Mouse (Mus musculus): ENCODE measurements at regions not wholly inside any gene's neighbourhood (a gene's known extent, or its start where the extent isn't known, plus 50 kb on each side); places are given as distances from the start of the nearest gene placed in this dataset.
A peak's percentile ranks its signal among the peaks of the same experiment; 100 is the strongest.

DNA sequence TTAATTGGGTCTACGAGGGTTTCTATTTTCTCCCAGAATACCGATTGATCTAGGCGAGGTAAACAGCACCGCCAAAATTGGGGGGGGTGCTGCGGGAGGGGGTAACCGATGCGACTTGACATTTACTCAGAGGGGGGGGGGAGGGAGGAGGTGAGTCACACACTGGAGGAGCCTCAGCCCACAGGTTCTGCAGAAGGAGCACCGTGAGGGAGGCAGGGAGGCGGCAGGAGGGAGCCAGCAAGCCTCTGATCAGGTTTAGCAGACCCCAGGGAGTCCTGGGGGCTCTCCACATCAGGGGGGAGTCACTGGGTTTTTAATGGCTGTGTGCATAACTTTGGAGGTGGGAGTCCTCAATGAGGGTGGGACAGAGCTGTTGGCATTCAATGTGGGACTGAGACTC lies 51.3 kb upstream of the Ier5l start:
- DNase-seq, result no peak

DNA sequence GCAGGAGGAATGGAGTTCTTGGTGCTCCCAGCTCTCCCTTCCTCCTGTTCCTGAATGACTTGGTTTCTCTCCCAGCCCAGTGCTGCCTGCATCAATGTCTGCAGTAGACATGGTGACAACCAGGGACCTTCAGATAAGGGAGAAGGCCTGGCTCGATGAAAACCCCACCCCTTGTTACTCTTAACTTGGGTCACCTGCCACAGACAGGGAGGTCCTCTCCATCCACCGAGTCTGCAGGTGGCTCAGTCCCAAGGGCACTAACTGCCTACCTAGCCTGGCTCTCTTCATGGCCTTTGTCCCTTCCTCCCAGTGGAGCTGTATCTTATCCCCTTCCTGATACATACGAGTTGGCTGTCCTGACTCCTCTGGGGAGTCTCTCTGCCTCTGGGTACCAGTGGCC lies 51.8 kb upstream of the Ier5l start:
- DNase-seq, result no peak

DNA sequence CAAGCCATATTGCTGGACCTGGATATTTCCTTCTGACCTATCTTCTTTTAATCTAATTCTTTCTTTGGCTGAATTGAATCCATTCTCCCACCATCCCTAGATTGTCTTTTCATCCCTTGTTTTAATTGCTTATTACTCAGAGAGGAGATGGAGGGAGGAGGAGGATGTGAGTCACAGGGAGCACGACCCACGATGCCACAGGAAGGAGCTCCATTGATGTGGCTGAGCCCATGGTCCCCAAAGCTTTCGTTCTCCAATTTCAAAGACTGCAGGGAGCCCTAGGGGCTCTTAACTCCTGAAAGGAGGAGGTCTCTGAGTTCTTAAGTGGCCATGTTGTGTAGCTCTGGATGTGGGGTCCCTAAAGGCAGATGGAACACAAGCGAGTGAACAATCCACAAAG lies 53.5 kb upstream of the Ier5l start:
- DNase-seq, result no peak

DNA sequence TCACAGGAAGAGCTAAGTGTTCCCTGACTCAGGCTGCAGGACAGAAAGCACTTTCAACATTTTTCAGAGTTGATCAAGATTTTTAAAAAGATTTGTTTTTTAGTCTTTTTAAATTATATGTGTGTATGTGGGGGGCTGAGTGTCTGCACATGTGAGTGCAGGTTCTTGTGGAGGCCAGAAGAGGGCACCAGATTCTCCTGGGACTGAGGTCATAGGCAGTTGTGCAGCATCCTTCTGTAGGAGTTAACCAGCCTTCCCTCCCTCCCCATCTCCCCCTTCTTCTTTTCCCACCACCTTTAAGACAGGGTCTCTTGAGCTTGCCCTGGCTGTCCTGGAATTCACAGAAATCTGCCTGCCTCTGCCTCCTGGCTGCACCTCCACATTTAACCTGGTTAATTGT lies 58.9 kb upstream of the Ier5l start:
- DNase-seq, result no peak

DNA sequence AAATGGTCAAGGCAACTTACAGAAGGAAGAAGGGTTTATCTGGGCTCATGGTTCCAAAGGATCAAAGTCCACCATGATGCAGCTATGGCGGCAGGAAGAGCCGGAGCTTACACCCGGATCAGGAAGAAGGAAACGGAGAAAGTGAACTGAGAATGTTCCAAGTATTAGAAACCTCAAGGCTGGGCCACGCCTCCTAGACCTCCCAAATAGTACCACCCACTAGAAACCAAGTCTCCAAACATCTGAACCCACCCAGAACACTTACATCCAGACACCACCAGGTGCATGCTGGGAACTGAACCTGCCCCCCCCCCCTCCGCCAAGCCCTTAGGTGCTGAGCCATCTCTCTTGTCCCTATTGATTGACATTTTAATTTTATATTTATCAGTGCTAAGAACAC lies 59.3 kb upstream of the Ier5l start:
- no peak for DNase-seq

DNA sequence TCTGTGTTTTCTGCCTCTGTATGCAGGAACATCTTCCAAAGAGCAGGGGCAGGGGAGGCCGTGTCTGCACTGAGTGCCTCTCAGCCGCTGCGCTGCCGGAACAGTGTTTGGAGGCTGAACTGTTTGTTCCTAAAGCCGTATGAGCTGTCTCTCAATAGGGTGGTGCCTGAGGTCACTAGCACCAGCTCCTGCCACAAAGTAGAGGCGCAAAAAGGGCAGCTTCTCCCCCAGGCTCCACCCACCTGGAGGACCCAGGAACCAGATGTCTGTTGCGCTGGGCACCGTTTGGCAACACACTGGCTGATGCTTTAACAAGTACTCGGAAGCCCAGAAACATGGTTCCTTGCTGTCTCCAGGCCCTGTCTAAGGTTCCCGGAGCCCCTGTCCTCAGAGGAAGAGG lies 60.4 kb upstream of the Cstad start:
- no peak for DNase-seq

DNA sequence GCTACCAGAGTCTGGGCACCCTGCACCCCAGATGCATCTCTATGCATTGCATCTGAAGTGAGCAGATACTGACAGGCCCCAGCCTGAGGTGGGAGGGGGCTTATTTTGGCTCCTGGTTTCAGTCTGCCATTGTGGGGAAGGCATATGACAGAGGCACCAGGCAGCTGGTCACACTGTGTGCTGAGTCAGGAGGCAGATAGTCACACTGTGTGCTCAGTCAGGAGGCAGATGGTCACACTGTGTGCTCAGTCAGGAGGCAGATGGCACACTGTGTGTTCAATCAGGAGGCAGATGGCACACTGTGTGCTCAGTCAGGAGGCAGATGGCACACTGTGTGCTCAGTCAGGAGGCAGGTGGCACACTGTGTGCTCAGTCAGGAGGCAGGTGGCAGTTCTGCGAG lies 55.5 kb upstream of the Cstad start:
- DNase-seq, result no peak

DNA sequence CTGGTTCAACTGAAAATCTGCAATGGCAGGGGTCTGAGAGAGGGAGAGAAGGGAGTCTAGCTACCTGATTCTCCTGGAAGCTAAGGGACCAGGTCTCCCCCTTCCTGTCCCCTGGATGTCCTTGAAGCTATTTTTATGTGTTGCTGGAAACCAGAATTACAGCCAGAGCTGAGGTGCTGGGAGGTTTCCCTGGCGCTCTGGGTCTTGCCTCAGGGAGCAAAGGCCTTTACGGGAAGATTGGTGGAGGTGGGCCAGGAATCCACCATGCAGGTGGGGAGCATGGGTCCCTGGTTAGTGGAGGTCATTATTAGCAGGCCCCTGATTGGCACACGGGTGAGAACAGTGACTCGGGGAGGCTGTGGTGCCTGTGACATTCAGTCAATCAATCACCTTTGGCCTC lies 53.3 kb upstream of the Cstad start:
- DNase-seq, result peak in 1 of 2 experiments; percentile 55

DNA sequence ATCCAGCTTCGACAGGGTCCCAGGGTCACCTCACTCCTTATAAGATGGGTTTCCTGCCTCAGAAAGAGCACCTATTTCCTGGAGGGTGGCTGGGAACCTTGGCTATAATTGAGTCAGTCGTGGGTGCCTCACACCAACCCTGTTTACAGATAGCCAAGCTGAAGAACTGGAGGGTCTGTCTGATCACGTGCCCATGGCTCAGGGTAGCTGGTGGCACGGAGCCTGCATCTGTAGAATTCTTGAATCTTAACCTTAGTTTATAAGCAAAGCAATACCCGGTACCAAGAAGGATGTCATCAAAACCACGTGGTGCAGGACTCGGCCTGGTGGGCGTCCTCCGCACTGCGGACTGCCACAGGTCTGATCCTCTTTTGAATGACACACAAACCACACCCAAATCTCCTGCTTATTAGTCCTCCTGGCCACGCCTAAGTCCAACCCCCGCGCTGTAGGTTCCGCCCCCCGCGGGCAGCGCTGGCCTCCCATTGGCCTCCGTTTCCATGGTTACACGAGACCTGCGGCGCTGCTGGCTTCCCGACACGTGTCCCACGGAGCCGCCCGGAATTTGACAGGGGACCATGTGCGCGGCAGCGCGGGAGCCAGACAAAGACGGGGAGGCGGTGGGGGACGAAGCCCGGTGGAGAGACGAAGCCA lies 49.9 kb upstream of the Cstad start:
- DNase-seq, result peak; percentile 90 to 93

All from kidney, adult 8-10 months (tissue).